Mouse (Mus musculus): ENCODE measurements around the gene Ltbp1.
A peak's percentile ranks its signal among the peaks of the same experiment; 100 is the strongest.

Gene Ltbp1

DNA sequence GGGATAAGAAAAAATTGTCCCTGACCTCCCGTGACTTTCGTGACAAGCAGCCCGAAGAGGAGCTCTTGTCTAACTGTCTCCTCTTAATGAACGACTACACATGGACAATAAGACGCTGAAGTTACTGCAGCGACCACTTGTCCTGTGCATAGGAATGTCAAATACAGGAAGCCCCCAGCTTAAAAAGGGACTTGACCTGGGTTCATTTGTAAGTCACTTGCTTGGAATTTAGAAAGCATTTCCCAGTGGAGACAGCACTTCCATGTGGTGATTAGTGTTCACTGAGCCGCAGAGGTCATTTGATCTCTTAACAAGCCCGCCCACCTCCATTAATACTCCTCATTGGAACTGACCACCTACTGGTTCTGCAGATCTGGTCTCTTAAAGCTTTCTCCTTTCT, 61.9 kb downstream of the Ltbp1 start:
- DNase-seq (ENCODE audit: low spot score): peak; percentile 50

DNA sequence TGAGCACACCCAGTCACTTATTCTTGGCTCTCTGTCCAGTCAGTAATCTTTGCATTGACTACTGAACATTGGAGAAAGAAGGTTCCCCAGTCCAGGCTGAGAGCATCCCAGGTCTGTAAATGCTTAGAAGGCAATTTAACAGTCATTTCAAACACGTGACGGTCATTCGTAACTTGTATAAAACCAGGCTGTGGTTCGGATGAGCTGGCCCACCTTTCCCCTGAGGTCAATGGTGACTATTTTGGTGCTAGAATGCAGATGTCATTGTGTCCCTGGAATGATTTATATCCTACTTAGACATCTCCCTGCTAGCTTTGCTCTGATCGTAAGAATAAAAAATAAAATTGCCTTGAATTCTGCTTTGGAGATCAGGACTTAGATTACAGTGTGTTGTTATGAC, 63.9 kb downstream of the Ltbp1 start:
- DNase-seq (ENCODE audit: low spot score): no peak

DNA sequence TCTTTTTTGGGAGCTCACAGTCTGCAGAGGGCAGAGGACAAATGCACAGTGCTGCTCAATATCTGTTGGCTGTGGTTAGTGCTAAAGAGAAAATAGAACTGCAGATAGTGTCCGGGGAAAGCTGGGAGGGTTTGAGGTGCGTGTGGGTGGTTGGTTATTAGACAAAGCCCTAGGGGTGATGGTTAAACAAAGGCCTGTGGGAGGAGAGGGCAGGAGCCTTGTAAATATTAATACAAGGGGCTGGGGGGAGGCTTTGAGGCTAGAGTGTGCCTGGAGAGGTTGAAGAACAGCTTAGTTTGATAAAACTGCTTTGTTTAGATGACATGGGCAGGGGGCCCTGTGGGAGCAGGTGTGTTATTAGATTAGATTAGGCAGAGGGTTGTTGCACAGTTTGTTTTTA, 65.8 kb downstream of the Ltbp1 start:
- DNase-seq (ENCODE audit: low spot score): no peak

DNA sequence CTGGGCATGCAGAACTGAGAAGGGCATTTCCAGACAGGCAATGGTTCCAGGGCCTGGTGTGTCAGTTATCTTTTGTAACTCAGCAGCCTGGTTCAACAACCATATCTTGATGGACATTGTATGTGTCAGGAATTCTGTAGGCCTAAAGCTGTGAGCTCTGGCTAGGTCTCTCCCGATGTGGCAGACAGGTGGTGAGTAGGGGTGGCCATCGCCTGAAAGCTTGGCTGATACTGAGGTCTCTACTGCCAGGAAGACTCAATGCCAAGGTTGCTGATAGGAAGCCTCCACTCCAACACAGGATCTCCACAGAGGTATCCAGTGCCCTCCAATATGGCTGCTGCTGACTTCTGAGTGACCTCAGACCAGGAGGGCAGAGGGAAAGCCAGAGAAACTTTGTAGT, 66.4 kb downstream of the Ltbp1 start:
- no peak for DNase-seq (ENCODE audit: low spot score)

DNA sequence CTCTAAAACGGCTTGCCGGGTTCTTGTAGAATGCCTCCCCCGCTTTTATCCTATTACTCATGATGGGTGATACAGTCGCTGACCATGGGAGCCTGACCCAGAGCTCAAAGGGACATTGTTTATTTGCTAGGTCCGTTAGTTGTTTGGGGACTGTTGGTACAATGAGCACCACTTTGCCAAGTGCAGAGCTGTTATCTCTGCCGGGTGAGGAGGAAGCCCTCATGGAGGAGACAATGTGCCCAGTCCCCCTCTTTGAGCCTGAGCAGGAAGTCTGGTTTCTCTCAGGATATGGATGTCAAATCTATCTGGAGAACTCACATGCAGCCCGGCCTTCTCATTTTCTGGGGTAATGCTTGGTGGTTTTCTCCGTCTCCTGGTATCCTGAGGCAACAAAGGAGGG, 68.5 kb downstream of the Ltbp1 start:
- no peak for DNase-seq (ENCODE audit: low spot score)

DNA sequence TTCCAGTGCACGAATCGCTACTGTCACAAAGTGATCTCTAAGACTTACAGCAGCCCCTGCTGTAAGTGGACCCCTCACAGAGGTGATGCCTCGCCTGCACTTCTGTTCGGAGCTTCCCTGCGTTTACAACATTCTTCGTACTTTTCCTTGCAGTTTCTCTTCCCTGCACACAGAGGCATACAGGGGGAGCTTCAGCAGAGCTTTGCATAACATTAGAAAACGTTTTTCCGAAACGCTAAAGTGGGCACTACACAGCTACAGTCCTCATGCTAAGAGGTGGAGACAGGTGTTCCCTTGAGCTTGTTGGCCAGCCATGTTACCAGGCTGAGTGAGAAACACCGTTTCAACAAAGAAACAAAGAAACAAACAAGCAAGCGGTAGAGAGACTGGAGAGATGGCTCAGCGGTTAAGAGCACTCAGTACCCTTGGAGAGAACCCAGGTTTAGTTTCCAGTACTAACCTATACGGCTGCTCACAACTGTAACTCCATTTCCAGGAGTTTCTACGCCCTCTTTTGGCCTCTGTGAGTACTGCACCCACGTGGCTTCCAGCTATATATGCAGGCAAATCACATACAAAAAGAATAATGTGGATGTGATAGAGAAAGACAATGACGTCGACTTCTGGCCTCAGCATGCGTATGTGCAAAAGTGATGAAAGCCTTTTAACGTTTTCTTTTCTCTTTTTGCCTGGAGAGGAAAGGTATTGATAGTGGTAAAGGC, 69.8 kb downstream of the Ltbp1 start:
- peak; percentile 60 for DNase-seq (ENCODE audit: low spot score)

DNA sequence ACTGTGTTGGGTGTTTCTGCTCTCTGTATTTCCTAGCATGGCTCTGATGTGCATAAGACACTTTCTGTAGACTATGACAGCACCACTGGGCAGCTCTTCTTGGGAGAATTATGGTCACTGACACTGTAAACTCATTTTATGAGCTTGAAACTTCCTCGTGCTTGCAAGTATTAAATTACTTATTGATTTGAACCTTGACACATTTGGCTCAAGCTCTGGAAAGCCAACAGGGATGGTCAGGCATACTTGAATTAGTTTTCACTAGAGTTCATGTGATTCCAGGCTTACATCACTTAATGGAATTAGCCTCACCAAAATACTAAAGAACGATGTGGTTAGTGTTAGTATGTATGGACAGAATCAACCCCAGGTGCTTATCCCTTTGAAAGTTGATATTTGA, 76.0 kb downstream of the Ltbp1 start:
- DNase-seq (ENCODE audit: low spot score): no peak

DNA sequence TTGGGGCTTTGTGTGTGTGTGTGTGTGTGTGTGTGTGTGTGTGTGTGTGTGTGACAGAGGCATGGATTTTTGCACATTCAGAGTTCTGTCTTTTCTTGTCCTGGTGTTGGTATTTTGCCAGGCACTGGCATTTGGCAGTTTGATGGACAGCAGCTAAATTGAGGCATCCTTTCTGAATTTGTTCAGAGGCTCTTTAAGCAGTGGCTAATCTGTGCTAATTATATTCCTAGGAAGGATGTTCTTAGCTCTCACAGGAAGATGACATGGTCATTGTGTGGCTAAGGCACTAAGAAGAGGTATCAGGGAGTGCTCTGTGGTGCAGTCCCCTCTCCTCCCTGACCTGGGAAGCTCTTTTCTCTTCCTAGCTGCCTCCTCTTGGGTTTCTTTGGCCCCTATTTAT, 77.1 kb downstream of the Ltbp1 start:
- no peak for DNase-seq (ENCODE audit: low spot score)

DNA sequence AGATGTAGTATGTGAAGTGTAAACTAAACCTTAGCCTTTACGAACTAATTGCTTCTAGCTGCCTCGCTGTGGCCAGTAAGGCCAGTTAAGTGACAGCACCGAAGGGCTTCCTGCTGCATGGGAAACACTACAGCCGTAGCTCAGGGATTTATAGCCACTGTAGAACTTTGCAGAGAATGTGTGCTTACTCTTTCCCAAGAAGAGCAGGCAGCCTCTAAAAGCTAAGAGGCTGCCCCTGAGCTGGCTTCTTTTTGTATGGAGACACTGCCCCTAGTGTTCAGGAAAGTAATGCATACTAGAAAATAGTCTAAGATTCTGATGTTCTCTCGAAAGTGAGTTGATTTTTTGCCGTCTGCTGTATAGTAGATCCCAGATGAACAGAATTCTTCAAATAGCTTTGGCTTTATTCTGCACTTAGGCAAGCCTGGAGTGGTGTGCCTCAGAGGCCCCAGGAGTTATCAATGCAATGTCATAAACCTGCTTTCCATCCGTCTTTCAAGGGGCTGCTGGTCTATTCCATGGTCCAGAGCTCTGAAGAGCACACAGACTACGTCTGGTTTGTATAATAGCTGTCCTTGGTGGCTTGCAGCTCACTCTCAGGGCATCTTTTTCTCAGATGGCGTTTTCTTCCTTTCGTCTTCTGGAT, 82.1 kb downstream of the Ltbp1 start:
- DNase-seq (ENCODE audit: low spot score): peak; percentile 72

DNA sequence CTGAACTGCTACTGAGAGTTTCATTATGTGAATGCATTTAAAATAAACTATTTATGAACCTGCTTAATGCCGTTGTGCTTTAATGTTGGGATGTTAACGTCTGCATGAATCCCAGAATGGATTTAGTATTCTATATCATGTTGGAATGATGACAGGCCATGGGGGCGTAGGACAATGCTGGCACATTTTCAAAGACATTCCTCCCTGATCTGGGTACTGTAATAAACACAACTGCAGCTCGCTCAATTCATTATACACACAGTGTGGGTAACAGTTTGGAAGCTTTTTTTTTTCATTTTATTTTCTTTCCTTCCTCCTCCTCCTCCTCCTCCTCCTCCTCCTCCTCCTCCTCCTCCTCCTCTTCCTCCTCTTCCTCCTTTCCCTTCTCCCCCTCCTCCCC, 82.9 kb downstream of the Ltbp1 start:
- no peak for DNase-seq (ENCODE audit: low spot score)

DNA sequence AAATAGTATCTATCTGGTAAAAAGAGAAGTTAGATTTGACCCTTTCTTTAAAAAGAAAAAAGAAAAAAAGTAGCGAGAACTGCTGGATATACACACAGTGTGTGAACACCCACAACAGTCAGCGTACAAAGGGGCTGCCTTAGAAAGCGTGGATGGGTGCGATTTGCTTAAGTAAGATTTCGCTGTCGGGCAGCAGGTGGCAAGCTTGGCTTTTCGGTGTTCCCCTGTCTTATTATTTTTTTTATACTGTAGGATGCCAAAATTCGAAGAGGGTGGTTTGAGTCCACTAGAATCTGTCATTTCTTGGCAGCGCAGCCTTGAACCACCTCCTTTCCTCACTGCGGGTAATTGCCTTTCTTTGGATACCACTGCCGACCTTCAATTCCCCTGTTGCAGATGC, 83.4 kb downstream of the Ltbp1 start:
- DNase-seq (ENCODE audit: low spot score): no peak

DNA sequence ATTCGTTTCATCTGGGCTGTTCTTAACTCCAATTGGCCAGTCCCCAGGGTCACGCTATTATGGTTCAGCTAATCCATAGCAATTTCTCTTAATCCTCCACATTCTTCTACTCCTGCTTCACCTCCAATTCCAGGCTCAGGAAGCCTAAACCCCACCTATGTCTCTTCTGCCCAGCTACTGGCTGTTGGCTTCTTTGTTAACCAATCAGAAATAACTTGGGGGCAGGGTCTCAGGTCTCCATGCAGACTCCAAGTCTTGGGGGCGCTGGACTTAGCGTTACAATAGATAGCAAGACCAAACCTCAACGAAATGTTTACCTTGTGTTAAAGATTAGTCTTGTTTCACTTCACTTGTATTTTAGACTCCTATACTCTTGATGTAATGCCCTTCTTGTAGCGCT, 85.2 kb downstream of the Ltbp1 start:
- DNase-seq (ENCODE audit: low spot score): no peak

DNA sequence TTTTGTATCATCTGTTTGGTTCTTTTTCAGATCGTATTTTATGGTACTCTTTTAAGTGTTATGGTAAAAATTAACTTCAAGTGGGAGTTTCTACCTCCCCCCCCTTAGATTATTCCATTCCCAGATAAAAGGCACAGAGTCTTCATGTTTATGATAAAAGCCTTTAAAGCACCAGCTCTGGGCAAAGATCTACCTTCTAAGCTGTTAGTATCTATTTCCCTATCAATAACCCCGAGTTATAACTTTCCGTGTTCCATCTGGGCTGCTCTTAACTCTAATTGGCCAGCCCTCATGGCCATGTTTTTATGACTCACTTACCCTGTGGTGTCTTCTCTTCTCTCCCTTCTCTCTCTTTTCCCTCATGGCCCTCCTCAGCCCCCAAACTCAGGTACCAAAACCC, 88.2 kb downstream of the Ltbp1 start:
- no peak for DNase-seq (ENCODE audit: low spot score)

DNA sequence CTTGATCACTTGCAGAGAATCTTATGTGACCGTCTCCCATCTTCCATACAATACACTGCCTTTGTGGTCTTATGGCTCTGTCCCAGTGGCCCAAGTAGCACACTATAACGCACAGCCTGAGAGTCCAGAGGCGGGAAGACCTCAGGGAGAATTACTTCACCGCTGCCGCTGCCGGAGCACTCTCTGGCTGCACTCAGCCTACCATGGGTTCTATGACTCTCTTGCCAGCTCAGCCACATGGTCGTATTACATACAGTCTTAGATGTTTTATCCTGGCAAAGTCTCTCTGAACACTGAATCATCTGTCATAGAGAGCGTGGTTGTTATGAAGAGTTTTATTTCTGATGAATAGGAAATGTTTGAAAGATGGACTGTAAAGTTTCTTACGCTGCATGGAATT, 89.2 kb downstream of the Ltbp1 start:
- no peak for DNase-seq (ENCODE audit: low spot score)

DNA sequence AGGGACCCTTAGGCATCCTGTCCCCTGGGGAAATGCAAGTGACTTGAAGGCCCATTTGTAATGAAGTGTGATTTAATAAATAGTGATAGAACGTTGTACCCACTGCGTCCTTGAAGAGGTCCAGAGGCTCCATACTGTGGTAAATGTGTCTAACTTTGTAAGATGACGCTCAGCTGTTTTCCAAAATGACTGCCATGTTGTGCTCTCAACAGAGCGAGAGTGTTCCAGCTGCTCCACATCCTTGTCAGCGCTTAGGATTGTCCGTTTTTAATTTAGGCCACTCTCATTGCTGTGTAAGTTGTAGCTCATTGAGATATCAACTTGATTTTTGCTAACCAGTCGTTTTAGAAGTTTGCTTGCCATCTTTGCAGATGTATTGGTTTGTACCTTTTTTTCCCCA, 91.4 kb downstream of the Ltbp1 start:
- no peak for DNase-seq (ENCODE audit: low spot score)

DNA sequence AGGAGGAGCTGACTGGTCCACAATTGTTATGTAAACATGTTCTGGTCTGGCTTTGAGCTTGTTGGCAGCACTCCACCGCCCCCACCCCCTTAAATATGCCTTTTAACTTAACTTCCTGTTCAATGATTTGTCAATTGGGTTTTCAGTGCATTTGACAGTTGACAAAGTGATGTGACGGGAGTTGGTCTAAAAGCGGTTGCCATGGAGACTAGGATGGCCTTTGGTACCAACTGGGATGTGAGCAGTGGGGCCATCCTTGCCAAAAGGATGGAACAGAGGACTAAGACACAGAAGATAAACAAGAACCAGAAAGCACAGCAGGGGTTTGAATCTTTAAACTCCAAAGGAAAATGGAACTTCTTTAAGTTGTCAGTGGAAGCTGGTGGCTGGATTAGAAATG, 92.0 kb downstream of the Ltbp1 start:
- DNase-seq (ENCODE audit: low spot score): no peak

DNA sequence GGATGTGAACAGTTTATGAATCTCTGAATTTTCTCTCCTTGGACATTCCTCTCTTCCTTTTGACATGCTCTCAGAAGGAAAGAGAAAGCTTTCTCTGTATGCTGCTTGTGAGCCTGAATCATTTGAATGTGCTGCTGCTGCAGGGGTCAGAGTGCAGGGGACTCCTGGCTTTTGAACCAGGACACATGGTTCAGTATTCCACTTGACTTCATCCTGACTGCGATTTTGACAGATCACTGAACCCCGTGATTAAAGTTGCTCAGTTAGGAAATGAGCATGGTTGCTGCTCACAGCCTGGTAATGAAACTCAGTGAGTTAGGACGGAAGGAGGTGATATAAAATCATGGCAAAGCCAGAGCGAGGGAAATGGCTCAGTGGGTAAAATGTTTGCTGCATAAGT, 95.8 kb downstream of the Ltbp1 start:
- DNase-seq (ENCODE audit: low spot score): no peak

DNA sequence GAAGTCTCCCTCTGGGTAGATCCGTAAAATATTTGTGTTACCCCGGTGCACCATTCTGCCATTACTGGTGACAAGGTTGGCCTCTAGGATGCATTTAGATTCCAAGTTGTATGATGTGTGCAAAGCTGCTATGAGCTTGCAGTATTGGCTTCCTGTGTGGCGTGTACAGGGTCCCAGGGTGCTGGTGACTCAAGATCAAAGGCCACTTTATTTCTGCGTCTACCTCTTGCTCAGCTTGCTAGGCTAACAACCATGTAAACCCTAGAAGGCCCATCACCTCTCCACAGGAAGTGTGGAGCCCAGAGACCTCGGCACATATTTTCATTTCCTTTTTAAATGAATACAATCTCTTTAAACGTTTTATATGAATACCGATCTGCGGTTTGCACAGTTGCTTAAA, 96.6 kb downstream of the Ltbp1 start:
- DNase-seq (ENCODE audit: low spot score): no peak

DNA sequence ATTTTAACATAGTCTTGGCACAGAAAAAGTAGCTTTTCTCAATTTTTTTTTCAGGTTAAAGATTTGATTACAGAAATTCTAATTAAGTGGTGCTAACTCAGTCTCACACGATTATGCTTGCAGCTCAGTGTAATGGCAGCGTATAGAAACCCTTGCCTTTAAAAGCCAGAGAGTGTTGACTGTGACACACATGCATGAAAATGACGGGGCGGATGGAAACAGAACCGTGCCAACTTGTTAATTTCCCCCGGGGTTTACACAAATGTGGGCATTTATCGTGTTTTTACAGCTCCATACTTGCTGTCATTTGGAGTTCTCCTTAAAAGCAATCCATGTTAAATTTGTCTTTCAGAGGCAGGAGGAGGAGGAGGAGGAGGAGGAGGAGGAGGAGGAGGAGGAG, 102.0 kb downstream of the Ltbp1 start:
- no peak for DNase-seq (ENCODE audit: low spot score)

DNA sequence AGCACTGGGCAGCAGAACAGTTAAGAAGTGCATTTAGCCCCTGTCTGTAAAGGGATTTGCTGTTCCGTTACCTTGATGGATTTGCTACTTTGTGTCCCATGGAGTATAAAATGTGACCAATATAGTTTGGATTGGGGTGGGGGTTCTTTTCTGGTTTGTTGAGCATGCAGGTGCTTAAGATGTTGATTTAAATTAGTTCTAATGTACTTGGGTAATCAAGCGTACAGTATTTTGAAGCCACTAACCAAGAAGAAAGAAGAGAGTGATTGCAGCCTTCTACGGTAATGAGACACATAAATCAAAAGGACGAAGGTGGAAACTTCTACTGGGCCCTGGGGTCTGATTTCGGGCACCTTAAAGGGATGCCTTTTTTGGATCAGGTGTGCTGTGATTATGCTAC, 102.5 kb downstream of the Ltbp1 start:
- no peak for DNase-seq (ENCODE audit: low spot score)

DNA sequence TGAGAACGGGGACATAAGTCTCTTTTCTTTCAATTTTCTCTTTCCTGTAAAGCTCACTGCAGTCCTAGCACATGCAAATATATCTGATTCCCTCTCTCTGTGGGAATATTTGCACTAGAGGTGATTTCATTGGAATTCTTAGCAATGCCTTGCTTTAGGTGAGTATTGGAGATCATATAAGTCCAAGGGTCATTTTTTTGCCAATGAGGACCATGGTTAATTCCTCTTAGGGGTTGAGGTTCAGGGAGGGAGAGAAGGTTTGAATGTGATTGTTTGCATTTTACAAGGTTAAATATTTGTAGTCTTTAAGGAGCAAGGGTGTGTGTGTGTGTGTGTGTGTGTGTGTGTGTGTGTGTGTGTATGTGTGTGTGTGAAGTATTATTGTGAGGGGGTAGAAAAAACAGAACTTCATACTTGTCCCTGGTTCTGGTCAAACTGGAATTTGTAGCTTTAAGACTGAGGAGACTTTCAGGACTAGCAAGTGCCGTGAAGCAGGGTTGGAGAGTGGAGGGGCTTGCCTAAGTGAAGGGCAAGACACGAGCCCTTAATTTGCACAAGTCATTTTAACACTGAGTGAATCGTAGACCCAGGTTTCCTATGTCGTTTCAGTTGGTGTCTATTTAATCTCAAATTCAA, 103.8 kb downstream of the Ltbp1 start:
- no peak for DNase-seq (ENCODE audit: low spot score)

DNA sequence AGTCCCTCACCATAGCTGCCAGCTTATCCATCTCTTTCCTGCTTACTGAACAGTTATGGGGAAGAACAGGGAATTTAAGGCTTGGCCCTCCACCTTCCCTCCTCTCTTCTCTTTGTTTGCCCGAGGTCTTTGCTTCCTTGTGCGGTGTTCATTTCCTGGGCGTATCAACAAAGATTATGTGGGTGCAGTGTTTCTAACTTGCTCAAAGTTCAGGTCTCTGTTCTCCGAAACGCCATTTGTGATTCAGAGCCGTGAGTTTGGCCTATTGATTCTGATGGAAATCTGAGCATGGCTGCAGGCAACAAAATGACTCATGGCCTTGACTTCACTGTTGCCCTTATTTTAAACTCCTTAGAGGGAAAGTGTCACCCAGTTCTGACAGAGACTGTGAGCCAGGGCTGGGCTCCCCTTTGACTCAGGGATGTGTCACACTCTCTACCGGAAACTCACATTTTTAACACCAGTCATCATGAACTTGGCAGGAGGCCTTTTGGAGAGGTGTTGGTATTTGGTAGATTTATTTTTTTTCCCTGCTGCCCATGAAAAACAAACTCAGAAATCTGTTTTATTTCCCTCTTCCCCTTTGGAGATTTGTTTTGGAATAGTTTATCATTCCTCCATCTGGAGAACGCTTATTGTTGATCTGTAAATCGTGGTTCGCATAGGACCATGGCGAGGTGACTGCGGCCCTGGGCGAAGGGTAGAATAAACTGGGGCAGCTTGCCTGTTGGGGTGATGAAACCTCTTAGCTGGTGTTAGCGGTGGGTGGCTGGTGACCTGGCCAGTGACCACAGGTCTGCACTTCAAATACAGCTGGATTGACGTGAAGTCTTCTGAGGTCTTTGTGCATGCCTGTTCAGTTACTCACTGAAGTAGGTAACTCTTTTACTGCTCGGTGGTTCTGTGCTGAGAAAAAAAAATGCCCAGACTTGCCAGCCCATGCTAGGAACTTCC, 105.2 kb downstream of the Ltbp1 start:
- DNase-seq (ENCODE audit: low spot score): no peak

DNA sequence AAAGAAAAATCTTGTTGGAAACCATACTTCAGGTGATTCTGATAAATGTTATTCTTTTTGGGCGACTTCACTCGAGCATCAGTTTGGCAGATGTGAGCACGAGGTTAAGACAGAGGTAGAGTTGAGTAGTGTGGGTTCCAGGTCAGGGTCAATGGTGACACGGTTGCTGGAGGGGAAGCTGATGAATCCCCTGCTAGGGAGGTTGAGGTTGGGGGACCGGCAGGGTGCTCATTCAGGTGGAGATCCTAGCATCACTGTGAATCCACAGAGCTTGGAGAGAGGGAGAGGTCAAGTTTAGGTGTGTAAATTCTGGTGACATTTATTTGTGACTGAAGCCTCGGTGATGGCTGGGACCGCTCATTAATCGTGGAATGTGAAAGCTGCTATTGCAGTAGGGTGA, 110.2 kb downstream of the Ltbp1 start:
- DNase-seq (ENCODE audit: low spot score): no peak
